Mouse (Mus musculus): Measurements from ENCODE around the gene Arsg. TPM values are rescaled to one million over a fixed set of nuclear protein-coding genes. Genes with fewer than 3 reads are reported as not detected.

Arsg gene
- polyA plus RNA-seq, 1 experiment from 2014 or later: 4.7 TPM

GRCm38 (mm10) chr11:109470921-109471861 lies 2.0 kb upstream of the Arsg start:
- H3K9me3 ChIP-seq (replicated peaks): no peaks in the 10 kb centered on the region
- no peaks in the 10 kb centered on the region; the same call in 1 of the 2 replicates for H3K27me3 ChIP-seq
- no peak for ATAC-seq (ENCODE audit: low FRiP score)
- peaks cover 19% of the 10 kb centered on the region for H3K4me1 ChIP-seq
- H3K4me2 ChIP-seq (replicated peaks): peak overlapping the region; percentile 68
- no peak overlapping the region for H3K9ac ChIP-seq
- no peaks in the 10 kb centered on the region for H3K36me3 ChIP-seq
- H3K27ac ChIP-seq: no peak overlapping the region
- peak overlapping the region; percentile 75; the same call in 1 of the 2 replicates for H3K4me3 ChIP-seq
- WGBS: 31% methylated on average over 15 of the region's 15 CpGs

DNA sequence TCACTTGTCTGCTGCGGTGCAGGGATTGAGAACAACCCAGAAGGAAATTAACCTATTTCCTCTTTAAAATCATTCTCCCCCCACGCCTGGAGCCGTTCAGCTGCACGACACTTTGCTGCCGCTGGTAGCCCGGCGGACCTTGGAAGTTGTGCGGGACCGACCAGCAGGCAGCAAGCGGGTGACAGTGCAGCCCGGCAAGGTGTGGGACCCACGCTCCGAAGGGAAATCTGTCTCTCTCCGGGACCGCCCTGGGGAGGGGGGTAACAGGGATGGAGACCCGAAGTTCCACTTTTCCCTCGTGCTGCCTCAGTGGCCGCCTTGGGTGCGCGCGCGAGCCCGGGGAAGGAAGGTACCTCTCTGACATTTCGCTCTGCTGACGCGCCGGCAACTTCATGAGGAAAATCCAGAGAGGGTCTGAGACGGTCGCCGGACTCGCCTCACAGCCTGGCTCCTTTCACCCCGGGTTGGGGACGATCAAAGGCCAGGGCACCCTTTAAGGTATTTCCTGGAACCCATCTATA lies 943 bp upstream of the Arsg start:
- Histone ChIP-seq H3K4me2 (replicated peaks) (peak overlapping the region; percentile 68), H3K36me3 (no peaks in the 10 kb centered on the region), H3K9me3 (replicated peaks) (no peaks in the 10 kb centered on the region), H3K27ac (no peak overlapping the region), H3K4me1 (peaks cover 29% of the 10 kb centered on the region), H3K4me3 (peak overlapping the region; percentile 75), H3K9ac (peak overlapping the region; percentile 91), H3K27me3 (no peaks in the 10 kb centered on the region; the same call in 1 of the 2 replicates)
- ATAC-seq (ENCODE audit: low FRiP score): no peak; the same call in 1 of the 2 replicates
- WGBS: under 1% methylated on average over 33 of the region's 33 CpGs

DNA sequence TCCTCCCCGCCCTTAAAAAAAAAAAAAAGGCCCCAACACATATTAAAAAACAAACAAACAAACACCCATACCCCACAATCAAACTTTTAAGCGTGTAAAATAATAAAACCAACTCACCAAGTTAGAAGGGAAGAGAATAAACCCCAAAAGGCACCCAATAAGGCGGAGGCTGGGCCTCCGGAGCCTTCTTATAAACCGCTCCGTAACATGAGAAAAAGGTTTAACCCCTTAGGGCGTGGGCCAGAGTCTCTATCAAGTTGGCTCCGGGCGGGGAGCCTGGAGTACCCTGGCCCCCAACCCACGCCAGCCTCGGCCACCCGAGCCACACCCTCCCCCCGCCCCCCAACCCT lies 378 bp upstream of the Arsg start:
- under 1% methylated on average over 13 of the region's 13 CpGs for WGBS
- Histone ChIP-seq H3K4me3 (peak overlapping the region; percentile 75), H3K27me3 (no peaks in the 10 kb centered on the region; the same call in 1 of the 2 replicates), H3K36me3 (no peaks in the 10 kb centered on the region), H3K4me2 (replicated peaks) (peak overlapping the region; percentile 68), H3K9ac (peak overlapping the region; percentile 91), H3K4me1 (peaks cover 33% of the 10 kb centered on the region), H3K27ac (peak overlapping the region; percentile 90), H3K9me3 (replicated peaks) (no peaks in the 10 kb centered on the region)
- peak; percentile 38 for ATAC-seq (ENCODE audit: low FRiP score)

- H3K27me3 ChIP-seq: peaks cover 2% of the 10 kb centered on the region
- peak overlapping the region; percentile 75 for H3K4me3 ChIP-seq
- peak; percentile 29 for ATAC-seq (ENCODE audit: low FRiP score)
- WGBS: 10% methylated on average over 14 of the region's 14 CpGs
- peaks cover 36% of the 10 kb centered on the region for H3K4me1 ChIP-seq
- no peaks in the 10 kb centered on the region for H3K36me3 ChIP-seq
- peak overlapping the region; percentile 91 for H3K9ac ChIP-seq
- peak overlapping the region; percentile 90 for H3K27ac ChIP-seq
- H3K9me3 ChIP-seq (replicated peaks): no peaks in the 10 kb centered on the region
- peak overlapping the region; percentile 68 for H3K4me2 ChIP-seq (replicated peaks)
These were observed 1.0 kb downstream of the Arsg start for GRCm38 (mm10) chr11:109474086-109474742.

- no peaks in the 10 kb centered on the region for H3K36me3 ChIP-seq
- no peak for ATAC-seq (ENCODE audit: low FRiP score)
- H3K9me3 ChIP-seq (replicated peaks): no peaks in the 10 kb centered on the region
- H3K4me3 ChIP-seq: no peak overlapping the region
- H3K27ac ChIP-seq: no peak overlapping the region
- 82% methylated on average over 13 of the region's 13 CpGs for WGBS
- peaks cover 2% of the 10 kb centered on the region for H3K27me3 ChIP-seq
- peaks cover 36% of the 10 kb centered on the region for H3K4me1 ChIP-seq
- no peak overlapping the region for H3K4me2 ChIP-seq (replicated peaks)
- no peak overlapping the region for H3K9ac ChIP-seq
These were observed 1.7 kb downstream of the Arsg start for GRCm38 (mm10) chr11:109474836-109475235.

DNA sequence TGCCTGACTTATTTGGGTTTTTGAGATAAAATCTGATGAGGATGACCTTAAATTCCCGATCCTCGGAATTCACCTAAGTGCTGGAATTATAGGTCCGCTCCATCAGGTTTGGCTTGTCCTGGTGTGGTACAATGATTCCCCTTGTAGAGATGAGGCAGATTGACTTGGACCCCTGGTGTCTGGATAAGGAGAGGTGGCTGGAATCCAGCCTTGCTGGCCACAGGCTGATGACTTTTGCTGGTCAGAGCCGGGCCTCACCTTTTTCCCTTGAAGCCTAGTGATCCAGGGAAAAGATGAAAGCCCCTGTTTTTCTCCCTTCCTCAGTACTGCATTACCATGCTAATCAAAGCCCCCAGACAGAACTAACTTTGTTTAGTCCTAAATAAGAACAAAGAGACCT lies 2.5 kb downstream of the Arsg start:
- no peak overlapping the region for H3K9ac ChIP-seq
- 69% methylated on average over 4 of the region's 4 CpGs for WGBS
- H3K36me3 ChIP-seq: no peaks in the 10 kb centered on the region
- peak overlapping the region; percentile 64 for H3K27ac ChIP-seq
- no peaks in the 10 kb centered on the region for H3K9me3 ChIP-seq (replicated peaks)
- H3K4me3 ChIP-seq: no peak overlapping the region
- peaks cover 36% of the 10 kb centered on the region for H3K4me1 ChIP-seq
- ATAC-seq (ENCODE audit: low FRiP score): no peak
- no peak overlapping the region for H3K4me2 ChIP-seq (replicated peaks)
- peaks cover 7% of the 10 kb centered on the region for H3K27me3 ChIP-seq

DNA sequence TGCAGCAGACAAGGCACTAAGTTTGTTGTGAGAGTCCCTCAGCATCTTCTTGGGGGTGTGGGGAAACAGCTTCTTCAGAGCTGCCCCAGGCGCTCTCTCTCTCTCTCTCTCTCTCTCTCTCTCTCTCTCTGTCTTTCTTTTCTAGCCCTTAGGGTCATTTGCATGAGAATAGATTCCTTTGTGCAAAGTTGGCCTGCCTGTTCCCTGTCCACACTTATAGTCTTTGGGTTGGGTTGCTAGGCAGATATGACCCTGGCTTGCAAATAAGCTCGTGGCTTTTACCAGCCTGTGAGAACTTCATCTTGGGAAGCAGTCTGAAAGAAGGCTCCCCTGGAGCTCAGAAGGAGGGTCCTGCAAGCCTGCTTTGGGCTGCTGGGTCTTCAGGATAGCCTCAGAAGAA lies 3.1 kb downstream of the Arsg start:
- Histone ChIP-seq H3K27ac (peak overlapping the region; percentile 64), H3K27me3 (peaks cover 7% of the 10 kb centered on the region), H3K9ac (no peak overlapping the region), H3K4me3 (no peak overlapping the region), H3K9me3 (replicated peaks) (no peaks in the 10 kb centered on the region), H3K4me1 (peaks cover 32% of the 10 kb centered on the region), H3K4me2 (replicated peaks) (no peak overlapping the region), H3K36me3 (no peaks in the 10 kb centered on the region)
- 20% methylated on average over 2 of the region's 2 CpGs for WGBS
- ATAC-seq (ENCODE audit: low FRiP score): peak; percentile 29

- no peak for ATAC-seq (ENCODE audit: low FRiP score)
- no peak overlapping the region for H3K4me2 ChIP-seq (replicated peaks)
- peaks cover 28% of the 10 kb centered on the region for H3K4me1 ChIP-seq
- peaks cover 7% of the 10 kb centered on the region for H3K27me3 ChIP-seq
- no peaks in the 10 kb centered on the region for H3K9me3 ChIP-seq (replicated peaks)
- H3K36me3 ChIP-seq: no peaks in the 10 kb centered on the region
- WGBS: 31% methylated on average over 6 of the region's 6 CpGs
- H3K4me3 ChIP-seq: no peak overlapping the region
- no peak overlapping the region for H3K9ac ChIP-seq
- peak overlapping the region; percentile 64 for H3K27ac ChIP-seq
These were observed 3.5 kb downstream of the Arsg start for GRCm38 (mm10) chr11:109476653-109477052.

DNA sequence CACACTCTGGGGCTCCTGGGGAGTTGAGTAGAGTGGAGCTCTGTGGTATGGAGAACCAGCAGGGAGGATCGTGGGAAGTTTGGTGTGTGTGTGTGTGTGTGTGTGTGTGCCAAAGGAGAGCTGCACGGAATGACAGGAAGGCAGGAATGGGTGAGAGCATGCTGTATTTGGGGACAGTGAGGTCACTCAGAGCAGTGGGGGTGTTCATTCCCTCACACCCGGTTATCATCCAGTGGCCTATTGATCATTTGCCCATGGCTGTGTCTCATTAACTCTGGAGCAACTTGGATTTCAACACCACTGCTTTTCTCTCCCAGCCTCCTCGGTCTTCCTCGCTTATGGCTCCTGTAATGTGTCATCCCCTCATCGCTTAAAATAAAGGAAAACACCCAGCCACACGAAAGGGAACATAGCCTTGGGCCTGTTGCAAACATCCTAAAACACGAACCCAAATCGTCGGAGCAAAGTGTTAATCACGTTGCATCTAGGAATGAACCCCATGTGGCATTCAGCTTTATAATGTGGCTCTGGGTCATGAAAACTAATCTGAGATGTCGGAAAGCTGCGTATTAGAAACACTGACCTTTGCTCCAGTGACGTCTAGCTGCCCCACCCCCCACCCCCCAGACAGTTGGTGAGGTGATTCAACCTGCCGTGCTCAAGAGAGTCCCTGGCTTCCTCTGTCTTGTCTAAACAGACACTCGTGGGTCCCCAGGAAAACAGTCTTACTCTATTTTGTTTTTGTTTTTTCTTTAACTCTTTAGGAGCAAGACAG lies 4.6 kb downstream of the Arsg start:
- H3K27ac ChIP-seq: no peak overlapping the region
- 44% methylated on average over 16 of the region's 16 CpGs for WGBS
- ATAC-seq (ENCODE audit: low FRiP score): no peak
- no peak overlapping the region for H3K4me3 ChIP-seq
- no peak overlapping the region for H3K9ac ChIP-seq
- H3K36me3 ChIP-seq: no peaks in the 10 kb centered on the region
- no peak overlapping the region for H3K4me2 ChIP-seq (replicated peaks)
- no peaks in the 10 kb centered on the region for H3K9me3 ChIP-seq (replicated peaks)
- H3K4me1 ChIP-seq: peaks cover 28% of the 10 kb centered on the region
- peaks cover 7% of the 10 kb centered on the region for H3K27me3 ChIP-seq

DNA sequence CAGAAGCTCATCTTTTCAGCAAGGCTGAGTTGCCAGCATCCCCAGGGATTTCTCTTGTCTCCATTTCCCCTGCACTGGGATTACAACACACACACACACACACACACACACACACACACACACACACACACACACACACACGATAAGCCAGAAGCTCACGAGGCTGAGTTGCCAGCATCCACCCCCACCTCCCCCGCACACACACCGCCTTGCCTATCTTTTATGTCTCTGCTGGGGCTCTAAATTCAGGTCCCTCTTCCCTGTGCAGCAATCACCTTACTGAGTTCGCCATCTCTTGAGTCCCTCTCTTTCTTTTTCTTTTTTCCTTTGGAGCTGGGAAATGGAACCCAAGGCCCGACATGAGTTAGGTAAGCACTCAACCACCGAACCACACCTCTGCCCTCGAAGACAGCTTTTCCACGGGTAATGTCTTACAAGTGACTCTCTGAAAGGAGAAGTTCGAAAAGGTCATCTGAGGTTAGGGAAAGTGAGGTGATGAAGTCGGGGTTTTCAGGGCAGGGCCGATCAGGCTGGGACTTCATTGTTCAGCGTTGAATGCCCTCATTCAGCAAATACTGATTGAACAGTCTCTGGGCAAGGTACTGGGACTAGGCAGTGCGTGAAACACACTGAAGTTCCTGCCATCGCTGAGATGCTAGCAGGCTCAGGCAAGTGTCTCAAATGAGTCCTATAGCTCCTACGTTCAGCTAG lies 6.6 kb downstream of the Arsg start:
- H3K9ac ChIP-seq: no peak overlapping the region
- H3K4me1 ChIP-seq: peaks cover 23% of the 10 kb centered on the region
- no peaks in the 10 kb centered on the region for H3K36me3 ChIP-seq
- no peak overlapping the region for H3K27ac ChIP-seq
- H3K4me2 ChIP-seq (replicated peaks): no peak overlapping the region
- H3K9me3 ChIP-seq (replicated peaks): no peaks in the 10 kb centered on the region
- no peak for ATAC-seq (ENCODE audit: low FRiP score)
- no peak overlapping the region for H3K4me3 ChIP-seq
- H3K27me3 ChIP-seq: peaks cover 7% of the 10 kb centered on the region
- WGBS: 42% methylated on average over 16 of the region's 16 CpGs

DNA sequence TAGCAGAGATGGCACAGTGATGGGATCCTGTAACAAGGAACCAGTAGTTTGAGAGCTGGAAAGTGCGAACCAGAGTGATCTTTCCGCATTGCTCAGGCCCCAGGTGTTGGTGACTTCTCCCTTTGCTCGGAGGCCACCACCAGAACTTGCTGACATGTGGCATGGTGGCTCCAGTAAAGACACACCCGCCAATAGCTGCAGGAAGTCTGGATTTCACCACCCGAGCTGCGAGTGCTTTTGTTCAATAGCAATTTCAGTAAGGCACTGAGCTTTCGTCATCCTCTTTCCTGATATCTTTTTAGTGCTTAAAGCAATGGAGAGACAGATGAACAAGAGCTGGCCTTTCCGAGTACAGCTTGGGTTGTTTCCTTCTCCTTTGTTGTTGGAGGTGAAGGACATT lies 7.3 kb downstream of the Arsg start:
- Histone ChIP-seq H3K27me3 (peaks cover 7% of the 10 kb centered on the region), H3K4me1 (peaks cover 25% of the 10 kb centered on the region), H3K9ac (no peak overlapping the region), H3K27ac (no peak overlapping the region), H3K4me3 (no peak overlapping the region), H3K4me2 (replicated peaks) (no peak overlapping the region), H3K36me3 (no peaks in the 10 kb centered on the region), H3K9me3 (replicated peaks) (no peaks in the 10 kb centered on the region)
- ATAC-seq (ENCODE audit: low FRiP score): no peak
- WGBS: 73% methylated on average over 8 of the region's 8 CpGs
